Mouse (Mus musculus): ENCODE measurements at regions not wholly inside any gene's neighbourhood (a gene's known extent, or its start where the extent isn't known, plus 50 kb on each side); places are given as distances from the start of the nearest gene placed in this dataset.

DNA sequence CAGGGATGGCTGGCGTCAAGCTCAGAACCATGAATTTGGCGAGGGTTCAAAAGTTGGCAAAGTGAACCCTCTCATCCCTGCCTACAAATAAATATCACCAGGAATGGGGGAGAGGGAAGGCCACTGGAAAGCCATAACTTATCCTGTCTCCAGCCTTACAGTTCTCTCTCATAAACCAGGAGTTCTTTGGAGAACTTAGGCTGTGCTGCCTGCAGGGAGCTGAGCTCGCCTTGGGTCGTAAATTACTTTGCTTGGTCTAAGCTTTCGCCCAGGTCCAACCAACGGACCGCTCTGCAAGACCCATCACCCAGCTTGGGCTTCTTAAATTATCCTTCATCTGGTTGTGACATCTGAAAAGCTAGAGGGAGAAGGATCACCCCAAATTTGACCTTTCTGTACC lies 315.8 kb upstream of the Npvf start:
- TF ChIP-seq POLR2A (IDR thresholded peaks at IDR 0.05; ENCODE audit: low read depth, low read length) = no peak
- no peak for TF ChIP-seq CTCF (IDR thresholded peaks at IDR 0.05; ENCODE audit: extremely low read depth, insufficient read length, insufficient replicate concordance, low read depth, low read length)

Data from small intestine, adult 2 months (tissue).